Mouse (Mus musculus): ENCODE results near the gene Elf2. TPM values are rescaled to one million over a fixed set of nuclear protein-coding genes. Genes with fewer than 3 reads are reported as not detected.

Gene Elf2
- polyA plus RNA-seq, 1 experiment from 2014 or later: 47.4 TPM

GRCm38 (mm10) chr3:51258070-51258469, 82.4 kb downstream of the Elf2 start:
- Histone ChIP-seq H3K9me3 (ENCODE audit: control insufficient read depth, low read length) (no peaks in the 10 kb centered on the region), H3K9ac (ENCODE audit: low read length) (no peak overlapping the region), H3K36me3 (ENCODE audit: control insufficient read depth, insufficient read depth, low read length) (peaks cover 20% of the 10 kb centered on the region), H3K4me3 (ENCODE audit: low read depth, low read length) (no peak overlapping the region), H3K27me3 (ENCODE audit: control insufficient read depth, insufficient read depth, low read length) (no peaks in the 10 kb centered on the region), H3K4me2 (no peak overlapping the region), H3K27ac (ENCODE audit: low read depth, low read length) (no peak overlapping the region), H3K4me1 (ENCODE audit: control insufficient read depth, insufficient read depth, low read length) (no peaks in the 10 kb centered on the region)
- ATAC-seq (ENCODE audit: low FRiP score) (no peak), DNase-seq (ENCODE audit: low spot score, missing footprints) (no peak)
- 91% methylated on average over 5 of the region's 5 CpGs for WGBS

GRCm38 (mm10) chr3:51256450-51256849, 84.0 kb downstream of the Elf2 start:
- DNase-seq (ENCODE audit: low spot score, missing footprints) (no peak), ATAC-seq (ENCODE audit: low FRiP score) (no peak)
- Histone ChIP-seq H3K4me3 (ENCODE audit: low read depth, low read length) (no peak overlapping the region), H3K9me3 (ENCODE audit: control insufficient read depth, low read length) (no peaks in the 10 kb centered on the region), H3K9ac (ENCODE audit: low read length) (no peak overlapping the region), H3K4me2 (no peak overlapping the region), H3K27ac (ENCODE audit: low read depth, low read length) (no peak overlapping the region), H3K27me3 (ENCODE audit: control insufficient read depth, insufficient read depth, low read length) (no peaks in the 10 kb centered on the region), H3K4me1 (ENCODE audit: control insufficient read depth, insufficient read depth, low read length) (no peaks in the 10 kb centered on the region), H3K36me3 (ENCODE audit: control insufficient read depth, insufficient read depth, low read length) (peaks cover 24% of the 10 kb centered on the region)
- 91% methylated on average over 12 of the region's 12 CpGs for WGBS

DNA sequence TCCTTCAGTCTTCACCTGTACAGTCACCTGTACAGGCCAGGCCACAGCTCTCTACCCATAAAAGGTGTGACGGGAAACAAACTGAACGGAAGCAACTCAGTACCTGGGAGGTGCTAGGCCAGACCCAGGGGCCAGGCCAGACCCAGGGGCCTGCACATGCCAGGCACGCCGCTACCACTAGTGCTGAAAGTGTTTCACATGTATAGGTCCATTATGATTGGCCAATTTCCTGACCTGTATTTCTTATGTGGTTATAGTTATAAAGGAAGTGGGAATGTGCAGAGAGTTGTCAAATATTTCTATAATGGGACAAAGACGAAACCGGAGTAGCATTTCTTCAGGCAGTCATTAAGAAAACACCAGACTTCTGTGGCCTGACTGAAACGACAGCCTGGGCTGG, 85.7 kb downstream of the Elf2 start:
- Histone ChIP-seq H3K4me1 (ENCODE audit: control insufficient read depth, insufficient read depth, low read length) (no peaks in the 10 kb centered on the region), H3K9me3 (ENCODE audit: control insufficient read depth, low read length) (no peaks in the 10 kb centered on the region), H3K27ac (ENCODE audit: low read depth, low read length) (no peak overlapping the region), H3K4me2 (no peak overlapping the region), H3K4me3 (ENCODE audit: low read depth, low read length) (no peak overlapping the region), H3K36me3 (ENCODE audit: control insufficient read depth, insufficient read depth, low read length) (peaks cover 27% of the 10 kb centered on the region), H3K27me3 (ENCODE audit: control insufficient read depth, insufficient read depth, low read length) (no peaks in the 10 kb centered on the region), H3K9ac (ENCODE audit: low read length) (no peak overlapping the region)
- DNase-seq (ENCODE audit: low spot score, missing footprints) (no peak), ATAC-seq (ENCODE audit: low FRiP score) (no peak)
- WGBS: 97% methylated on average over 7 of the region's 7 CpGs

DNA sequence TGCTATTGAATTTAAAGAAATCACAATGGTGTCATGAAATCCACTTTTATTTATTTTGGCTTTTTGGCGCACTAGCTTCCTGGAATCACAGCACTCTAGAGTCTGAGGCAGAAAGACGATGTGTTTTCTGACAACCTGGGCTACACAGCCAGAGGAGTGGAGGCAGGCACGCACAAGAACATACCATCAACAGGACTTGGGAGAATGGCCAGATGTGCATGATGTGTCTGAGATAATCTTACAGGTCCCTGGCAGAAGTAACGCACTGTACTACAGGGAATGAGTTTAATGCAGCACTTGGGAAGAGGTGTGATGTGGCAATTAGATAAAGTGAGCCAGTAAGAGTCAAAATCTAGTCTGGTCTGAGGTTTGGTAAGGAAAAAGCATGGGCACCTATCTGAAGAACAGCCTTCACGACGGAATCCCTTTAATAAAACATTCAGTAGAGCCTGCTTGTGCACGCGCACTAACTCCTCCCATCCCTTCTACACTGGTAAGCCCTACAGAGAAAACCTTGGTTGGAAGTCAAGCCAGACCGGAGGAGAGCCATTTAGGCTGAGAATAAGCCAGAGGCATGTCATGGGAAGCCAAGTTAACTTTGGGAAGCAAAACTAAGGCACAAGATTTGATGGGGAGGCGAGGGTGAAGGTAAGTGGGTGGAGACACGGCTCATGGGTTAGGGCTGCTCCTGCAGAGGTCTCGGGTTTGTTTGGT, 87.6 kb downstream of the Elf2 start:
- Histone ChIP-seq H3K27me3 (ENCODE audit: control insufficient read depth, insufficient read depth, low read length) (no peaks in the 10 kb centered on the region), H3K9me3 (ENCODE audit: control insufficient read depth, low read length) (no peaks in the 10 kb centered on the region), H3K4me3 (ENCODE audit: low read depth, low read length) (no peak overlapping the region), H3K4me1 (ENCODE audit: control insufficient read depth, insufficient read depth, low read length) (no peaks in the 10 kb centered on the region), H3K36me3 (ENCODE audit: control insufficient read depth, insufficient read depth, low read length) (peaks cover 24% of the 10 kb centered on the region), H3K4me2 (no peak overlapping the region), H3K27ac (ENCODE audit: low read depth, low read length) (no peak overlapping the region), H3K9ac (ENCODE audit: low read length) (no peak overlapping the region)
- 89% methylated on average over 12 of the region's 12 CpGs for WGBS
- ATAC-seq (ENCODE audit: low FRiP score): no peak
- DNase-seq (ENCODE audit: low spot score, missing footprints): no peak

GRCm38 (mm10) chr3:51252223-51252622, 88.2 kb downstream of the Elf2 start:
- peaks cover 24% of the 10 kb centered on the region; the same call in 1 of the 2 replicates for H3K36me3 ChIP-seq (ENCODE audit: control insufficient read depth, insufficient read depth, low read length)
- DNase-seq (ENCODE audit: low spot score, missing footprints) (no peak), ATAC-seq (ENCODE audit: low FRiP score) (no peak)
- no peak overlapping the region for H3K9ac ChIP-seq (ENCODE audit: low read length)
- H3K9me3 ChIP-seq (ENCODE audit: control insufficient read depth, low read length): no peaks in the 10 kb centered on the region
- no peaks in the 10 kb centered on the region for H3K4me1 ChIP-seq (ENCODE audit: control insufficient read depth, insufficient read depth, low read length)
- no peaks in the 10 kb centered on the region for H3K27me3 ChIP-seq (ENCODE audit: control insufficient read depth, insufficient read depth, low read length)
- H3K4me3 ChIP-seq (ENCODE audit: low read depth, low read length): no peak overlapping the region
- 100% methylated on average over 1 of the region's 1 CpGs for WGBS
- H3K27ac ChIP-seq (ENCODE audit: low read depth, low read length): no peak overlapping the region
- no peak overlapping the region for H3K4me2 ChIP-seq

GRCm38 (mm10) chr3:51251057-51251456, 89.4 kb downstream of the Elf2 start:
- H3K9ac ChIP-seq (ENCODE audit: low read length): no peak overlapping the region
- H3K4me2 ChIP-seq: no peak overlapping the region
- H3K9me3 ChIP-seq (ENCODE audit: control insufficient read depth, low read length): no peaks in the 10 kb centered on the region
- no peaks in the 10 kb centered on the region for H3K4me1 ChIP-seq (ENCODE audit: control insufficient read depth, insufficient read depth, low read length)
- no peak overlapping the region for H3K4me3 ChIP-seq (ENCODE audit: low read depth, low read length)
- no peaks in the 10 kb centered on the region for H3K27me3 ChIP-seq (ENCODE audit: control insufficient read depth, insufficient read depth, low read length)
- no peak for ATAC-seq (ENCODE audit: low FRiP score)
- H3K27ac ChIP-seq (ENCODE audit: low read depth, low read length): no peak overlapping the region
- no peak for DNase-seq (ENCODE audit: low spot score, missing footprints)
- peaks cover 18% of the 10 kb centered on the region; the same call in 1 of the 2 replicates for H3K36me3 ChIP-seq (ENCODE audit: control insufficient read depth, insufficient read depth, low read length)
- 88% methylated on average over 5 of the region's 5 CpGs for WGBS

GRCm38 (mm10) chr3:51249866-51250265, 90.6 kb downstream of the Elf2 start:
- Histone ChIP-seq H3K9ac (ENCODE audit: low read length) (no peak overlapping the region), H3K4me3 (ENCODE audit: low read depth, low read length) (no peak overlapping the region), H3K27me3 (ENCODE audit: control insufficient read depth, insufficient read depth, low read length) (no peaks in the 10 kb centered on the region), H3K9me3 (ENCODE audit: control insufficient read depth, low read length) (no peaks in the 10 kb centered on the region), H3K4me2 (no peak overlapping the region), H3K27ac (ENCODE audit: low read depth, low read length) (no peak overlapping the region), H3K36me3 (ENCODE audit: control insufficient read depth, insufficient read depth, low read length) (peaks cover 16% of the 10 kb centered on the region; the same call in 1 of the 2 replicates), H3K4me1 (ENCODE audit: control insufficient read depth, insufficient read depth, low read length) (no peaks in the 10 kb centered on the region)
- DNase-seq (ENCODE audit: low spot score, missing footprints) (no peak), ATAC-seq (ENCODE audit: low FRiP score) (no peak)
- WGBS: 93% methylated on average over 13 of the region's 13 CpGs

- Histone ChIP-seq H3K27me3 (ENCODE audit: control insufficient read depth, insufficient read depth, low read length) (no peaks in the 10 kb centered on the region), H3K9me3 (ENCODE audit: control insufficient read depth, low read length) (no peaks in the 10 kb centered on the region), H3K36me3 (ENCODE audit: control insufficient read depth, insufficient read depth, low read length) (peaks cover 13% of the 10 kb centered on the region; the same call in 1 of the 2 replicates), H3K9ac (ENCODE audit: low read length) (no peak overlapping the region), H3K4me3 (ENCODE audit: low read depth, low read length) (no peak overlapping the region), H3K4me1 (ENCODE audit: control insufficient read depth, insufficient read depth, low read length) (no peaks in the 10 kb centered on the region), H3K4me2 (no peak overlapping the region), H3K27ac (ENCODE audit: low read depth, low read length) (no peak overlapping the region)
- WGBS: 90% methylated on average over 11 of the region's 11 CpGs
- no peak for ATAC-seq (ENCODE audit: low FRiP score)
- DNase-seq (ENCODE audit: low spot score, missing footprints): no peak
These were observed 91.0 kb downstream of the Elf2 start for GRCm38 (mm10) chr3:51249460-51249859.

GRCm38 (mm10) chr3:51248600-51248999, 91.9 kb downstream of the Elf2 start:
- H3K4me3 ChIP-seq (ENCODE audit: low read depth, low read length): no peak overlapping the region
- no peaks in the 10 kb centered on the region for H3K27me3 ChIP-seq (ENCODE audit: control insufficient read depth, insufficient read depth, low read length)
- 96% methylated on average over 6 of the region's 6 CpGs for WGBS
- H3K4me2 ChIP-seq: no peak overlapping the region
- peaks cover 13% of the 10 kb centered on the region; the same call in 1 of the 2 replicates for H3K36me3 ChIP-seq (ENCODE audit: control insufficient read depth, insufficient read depth, low read length)
- H3K4me1 ChIP-seq (ENCODE audit: control insufficient read depth, insufficient read depth, low read length): no peaks in the 10 kb centered on the region
- H3K9ac ChIP-seq (ENCODE audit: low read length): no peak overlapping the region
- H3K9me3 ChIP-seq (ENCODE audit: control insufficient read depth, low read length): no peaks in the 10 kb centered on the region
- ATAC-seq (ENCODE audit: low FRiP score) (no peak), DNase-seq (ENCODE audit: low spot score, missing footprints) (no peak)
- H3K27ac ChIP-seq (ENCODE audit: low read depth, low read length): no peak overlapping the region

All from midbrain, embryonic 11.5 days (tissue).